Mouse (Mus musculus) hindbrain, embryonic 10.5 days (tissue): ENCODE measurements around the gene Slc37a3. TPM values are rescaled to one million over a fixed set of nuclear protein-coding genes. Genes with fewer than 3 reads are reported as not detected.
A peak's percentile ranks its signal among the peaks of the same experiment; 100 is the strongest.

Experiments
- DNase-seq: peaks from one replicate; pipeline ENCODE4 v3.0.0-alpha.2; 2017; ENCODE audit warnings: low spot score
- H3K27ac ChIP-seq: fragments of 300-500 bp; sonication (generic); 2 replicates; pipeline ENCODE4 v1.5.1; 2016; ENCODE audit warnings: mild to moderate bottlenecking, moderate library complexity
- H3K27me3 ChIP-seq: fragments of 300-500 bp; sonication (generic); 2 replicates; pipeline ENCODE4 v1.6.1; 2016; ENCODE audit warnings: mild to moderate bottlenecking; ENCODE audit not compliant: poor library complexity, insufficient read depth, severe bottlenecking
- H3K36me3 ChIP-seq: fragments of 300-500 bp; sonication (generic); 2 replicates; pipeline ENCODE4 v1.6.1; 2016; ENCODE audit warnings: mild to moderate bottlenecking, moderate library complexity
- H3K4me1 ChIP-seq: fragments of 300-500 bp; sonication (generic); replicated peaks from 2 replicates; pipeline ENCODE4 v1.6.1; 2016; ENCODE audit warnings: mild to moderate bottlenecking
- H3K4me3 ChIP-seq: fragments of 300-500 bp; sonication (generic); 2 replicates; pipeline ENCODE4 v1.5.1; 2016; ENCODE audit warnings: mild to moderate bottlenecking, moderate library complexity
- H3K9me3 ChIP-seq: fragments of 300-500 bp; sonication (generic); 2 replicates; pipeline ENCODE4 v1.6.1; 2016; ENCODE audit warnings: mild to moderate bottlenecking, moderate library complexity
- WGBS: fragments of 180-500 bp; shearing (Covaris S2); methylation state at CpG from one replicate; pipeline ENCODE4 v1.1.7; 2016; 5-methylcytosine and 5-hydroxymethylcytosine counted together
- polyA plus RNA-seq: library from polyadenylated mRNA; unstranded; fragments of >200 nt; fragmentation: Nextera tagmentation; extraction: Ambion mirVana; gene quantifications from 2 replicates; pipeline ENCODE4 v1.2.1, GENCODE M21; 2016

Slc37a3 gene
- polyA plus RNA-seq, 1 experiment from 2014 or later, result 51.5 TPM

DNA sequence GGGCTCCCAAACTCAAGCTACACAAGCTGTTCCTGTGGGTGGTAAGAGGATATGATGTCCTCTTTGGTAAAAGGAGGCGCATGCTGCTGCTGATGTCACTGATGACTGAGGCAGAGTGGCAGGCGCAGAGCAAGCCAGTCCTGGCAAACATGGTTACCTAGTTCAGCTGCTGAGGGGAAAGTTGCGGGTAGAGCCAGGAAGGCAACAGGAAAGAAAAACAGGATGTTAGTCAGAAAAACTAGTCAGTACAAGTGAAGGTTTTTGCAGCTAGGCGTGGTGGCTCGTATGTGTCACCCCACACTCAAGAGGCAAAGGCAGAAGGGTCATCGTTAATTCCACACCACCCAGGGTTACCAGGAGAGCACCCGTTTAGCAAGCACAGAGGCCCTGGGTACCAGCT is 43.3 kb downstream of the Slc37a3 start:
- Histone ChIP-seq H3K36me3 (peaks cover 79% of the 10 kb centered on the region), H3K4me3 (no peak overlapping the region), H3K27me3 (no peaks in the 10 kb centered on the region), H3K27ac (no peak overlapping the region), H3K9me3 (no peaks in the 10 kb centered on the region), H3K4me1 (0 out of 2 replicates have a peak, but pooled peaks cover 4% of the 10 kb centered on the region)
- 90% methylated on average over 7 of the region's 7 CpGs for WGBS
- DNase-seq, result no peak

DNA sequence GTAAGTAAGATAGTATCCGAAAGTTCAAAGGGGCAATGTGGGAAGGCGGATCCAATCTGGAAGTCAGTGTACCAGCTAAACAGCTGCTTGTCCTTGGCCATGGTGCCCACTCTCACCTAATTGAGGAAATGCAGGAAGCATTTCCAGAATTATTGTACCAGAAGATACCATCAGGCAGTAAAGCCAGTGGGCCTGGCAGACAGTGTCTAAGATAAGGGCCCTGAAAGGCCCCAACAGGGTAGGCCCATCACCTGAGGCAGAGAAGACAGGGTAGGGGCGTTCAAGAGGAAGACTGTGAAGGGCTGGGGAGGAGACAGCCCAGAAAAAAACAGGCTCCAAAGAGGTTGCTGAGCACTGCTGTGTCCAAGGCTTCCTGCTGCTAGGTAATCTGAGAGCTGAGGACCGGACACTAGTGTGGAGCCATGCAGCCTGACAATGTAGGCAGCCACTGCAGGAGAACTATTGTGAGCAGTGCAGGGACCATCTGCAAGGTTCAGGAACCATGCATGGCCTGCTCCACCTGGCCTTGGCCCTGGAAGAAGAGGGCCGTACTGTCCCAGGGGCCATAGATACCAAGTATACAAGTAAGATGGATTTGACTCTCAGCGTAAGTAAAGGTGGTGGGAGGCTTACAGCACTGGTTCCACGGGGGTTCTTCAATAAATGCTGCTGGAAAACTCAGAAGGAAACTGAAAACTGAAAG is 45.3 kb downstream of the Slc37a3 start:
- peaks cover 58% of the 10 kb centered on the region for H3K36me3 ChIP-seq

DNA sequence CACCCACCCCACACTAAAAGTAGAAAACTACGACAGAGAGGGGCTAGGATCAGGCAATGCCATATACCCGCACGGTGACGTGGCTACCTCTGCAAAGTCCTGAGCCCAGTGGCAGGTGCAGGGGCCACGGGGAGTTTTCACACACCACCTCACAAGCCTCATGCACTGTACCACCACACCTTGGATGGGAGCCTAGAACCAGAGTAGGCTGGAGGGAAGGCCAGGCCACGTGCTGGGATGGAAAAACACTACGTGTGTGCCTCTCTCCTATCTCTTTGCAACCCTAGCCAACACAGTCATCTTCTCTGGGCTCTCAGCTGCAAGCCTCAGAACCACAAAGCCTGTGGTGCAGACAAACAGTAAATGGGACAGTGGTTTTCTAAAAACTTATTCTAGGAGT is 46.5 kb downstream of the Slc37a3 start:
- H3K4me3 ChIP-seq, result no peak overlapping the region
- no peaks in the 10 kb centered on the region for H3K9me3 ChIP-seq
- H3K27ac ChIP-seq, result no peak overlapping the region
- WGBS, result 94% methylated on average over 7 of the region's 7 CpGs
- DNase-seq, result no peak
- no peaks in the 10 kb centered on the region for H3K4me1 ChIP-seq
- peaks cover 53% of the 10 kb centered on the region for H3K36me3 ChIP-seq
- H3K27me3 ChIP-seq, result no peaks in the 10 kb centered on the region

More for the DNA sequence above, 45.3 kb downstream of the Slc37a3 start:
- 0 out of 2 replicates have a peak, but pooled peaks cover 4% of the 10 kb centered on the region for H3K4me1 ChIP-seq
- 80% methylated on average over 7 of the region's 7 CpGs for WGBS
- DNase-seq, result no peak
- H3K4me3 ChIP-seq, result no peak overlapping the region
- H3K27me3 ChIP-seq, result no peaks in the 10 kb centered on the region
- no peak overlapping the region for H3K27ac ChIP-seq
- no peaks in the 10 kb centered on the region for H3K9me3 ChIP-seq

DNA sequence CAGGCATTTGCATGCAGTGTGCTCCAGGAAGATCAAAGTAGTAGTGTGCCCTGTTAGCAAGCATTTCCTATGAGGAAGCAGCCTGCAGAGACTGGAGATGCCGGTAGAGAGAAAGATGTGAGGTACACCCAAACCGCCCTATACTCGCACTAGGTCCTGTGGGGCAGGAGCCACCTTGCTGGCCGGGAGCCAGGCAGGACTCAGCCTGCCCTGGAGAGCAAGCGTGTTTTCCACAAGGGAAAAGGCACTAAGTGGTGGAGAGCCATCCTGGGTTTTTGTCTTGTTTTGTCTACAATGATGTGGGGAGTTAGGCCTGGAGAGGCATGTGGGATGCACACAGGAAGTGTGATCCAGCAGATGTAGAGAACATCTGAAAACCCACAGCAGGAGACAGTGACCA is 57.2 kb downstream of the Slc37a3 start:
- no peak for DNase-seq
- Histone ChIP-seq H3K4me3 (no peak overlapping the region), H3K27ac (no peak overlapping the region), H3K4me1 (no peaks in the 10 kb centered on the region), H3K27me3 (no peaks in the 10 kb centered on the region), H3K9me3 (peaks cover 4% of the 10 kb centered on the region; the same call in 1 of the 2 replicates), H3K36me3 (peaks cover 7% of the 10 kb centered on the region)
- 93% methylated on average over 5 of the region's 5 CpGs for WGBS

DNA sequence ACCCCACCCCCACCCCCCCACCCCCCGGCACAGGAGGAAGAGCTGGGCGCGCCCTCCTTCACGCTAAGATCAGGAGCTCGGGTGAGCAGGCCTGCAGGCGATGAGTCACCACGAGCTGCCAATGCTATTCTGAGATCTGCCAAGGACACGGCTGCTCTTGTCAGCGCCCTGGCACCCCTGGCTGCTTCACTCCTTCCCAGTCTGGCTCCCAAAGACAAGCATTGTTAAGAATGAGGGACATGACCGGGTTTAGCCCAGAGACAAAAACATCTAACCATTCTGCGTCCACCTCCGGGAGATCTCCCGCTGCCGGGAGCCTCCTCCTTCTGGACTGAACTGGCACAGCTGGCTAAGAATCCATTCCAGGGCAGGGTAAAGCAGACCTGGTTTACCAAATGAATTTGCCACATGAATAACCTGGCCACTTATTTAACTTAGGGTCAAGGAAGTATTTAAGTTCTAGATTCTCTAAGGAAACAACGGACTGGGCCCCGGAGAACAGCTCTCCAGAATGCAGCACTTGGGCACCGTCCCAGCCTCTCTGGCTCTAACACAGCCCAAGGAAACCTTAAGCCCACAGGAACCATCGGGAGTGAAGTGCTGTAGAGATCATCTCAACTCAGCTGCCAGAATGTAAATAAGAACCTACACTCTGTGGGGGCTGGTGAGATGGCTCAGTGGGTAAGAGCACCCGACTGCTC is 58.3 kb downstream of the Slc37a3 start:
- no peak overlapping the region for H3K27ac ChIP-seq
- H3K9me3 ChIP-seq, result no peaks in the 10 kb centered on the region
- 71% methylated on average over 19 of the region's 19 CpGs for WGBS
- H3K4me3 ChIP-seq, result no peak overlapping the region
- H3K36me3 ChIP-seq, result 0 out of 2 replicates have a peak, but pooled peaks cover 3% of the 10 kb centered on the region
- H3K4me1 ChIP-seq, result no peaks in the 10 kb centered on the region
- no peaks in the 10 kb centered on the region for H3K27me3 ChIP-seq
- DNase-seq, result no peak

DNA sequence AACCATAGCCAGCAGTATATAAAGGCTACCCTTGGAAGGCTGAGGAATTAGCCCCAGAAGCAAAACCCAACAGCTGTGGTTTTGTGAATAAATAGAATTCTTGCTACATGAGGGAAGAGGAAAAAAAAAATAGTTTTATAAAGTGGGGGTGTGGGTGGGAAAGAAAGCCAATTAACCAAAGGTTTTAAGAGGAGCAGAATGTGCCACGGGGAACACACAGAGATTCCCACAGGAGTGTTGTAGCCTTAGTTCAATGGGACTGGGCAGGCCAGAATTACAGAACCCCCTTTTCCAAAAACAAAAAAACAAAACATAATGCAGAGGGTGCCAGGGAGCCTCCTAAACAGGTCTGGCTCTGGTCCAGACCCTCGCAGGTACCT is 58.9 kb downstream of the Slc37a3 start:
- H3K27ac ChIP-seq, result no peak overlapping the region
- H3K4me3 ChIP-seq, result no peak overlapping the region
- H3K27me3 ChIP-seq, result no peaks in the 10 kb centered on the region
- no peaks in the 10 kb centered on the region for H3K36me3 ChIP-seq
- no peaks in the 10 kb centered on the region for H3K4me1 ChIP-seq
- WGBS, result 87% methylated on average over 2 of the region's 2 CpGs
- DNase-seq, result no peak
- no peaks in the 10 kb centered on the region for H3K9me3 ChIP-seq

DNA sequence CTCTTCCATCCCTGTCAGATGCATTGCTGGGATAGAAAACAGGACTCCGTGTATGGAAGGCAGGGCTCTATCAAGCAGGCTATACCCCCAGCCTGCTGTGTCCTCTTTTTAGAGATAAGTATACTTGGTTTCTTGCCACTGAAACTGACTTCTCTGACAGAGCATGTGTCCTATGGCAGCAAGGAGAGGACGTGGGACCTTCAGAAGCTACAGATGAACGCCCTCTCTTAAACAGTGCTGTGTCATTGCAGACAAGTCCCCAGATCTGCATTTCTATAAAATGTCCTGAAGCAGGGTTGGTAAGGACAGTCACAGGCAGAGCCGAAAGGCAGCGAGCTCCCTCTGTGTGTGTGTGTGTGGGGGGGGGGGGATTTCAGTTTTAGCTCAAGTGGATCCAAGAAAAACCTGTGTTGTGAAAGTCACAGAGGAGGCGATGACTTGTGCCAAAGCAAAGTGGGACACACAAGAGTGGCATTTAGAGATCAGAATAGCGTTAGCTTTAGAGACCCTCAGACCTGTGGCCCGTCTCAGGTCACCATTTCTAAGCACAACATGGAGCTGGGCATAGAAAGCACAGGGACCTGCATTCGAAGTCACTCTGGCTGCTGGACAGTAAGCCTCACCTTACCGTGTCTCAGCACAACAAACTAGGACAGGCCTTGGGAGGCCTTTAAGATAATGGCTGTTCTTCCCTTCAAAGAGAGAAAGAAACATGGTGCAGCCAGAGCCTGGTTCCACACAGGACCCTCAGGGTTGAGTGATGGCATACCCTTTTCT is 59.4 kb downstream of the Slc37a3 start:
- 86% methylated on average over 10 of the region's 10 CpGs for WGBS
- no peak for DNase-seq
- no peak overlapping the region for H3K4me3 ChIP-seq

DNA sequence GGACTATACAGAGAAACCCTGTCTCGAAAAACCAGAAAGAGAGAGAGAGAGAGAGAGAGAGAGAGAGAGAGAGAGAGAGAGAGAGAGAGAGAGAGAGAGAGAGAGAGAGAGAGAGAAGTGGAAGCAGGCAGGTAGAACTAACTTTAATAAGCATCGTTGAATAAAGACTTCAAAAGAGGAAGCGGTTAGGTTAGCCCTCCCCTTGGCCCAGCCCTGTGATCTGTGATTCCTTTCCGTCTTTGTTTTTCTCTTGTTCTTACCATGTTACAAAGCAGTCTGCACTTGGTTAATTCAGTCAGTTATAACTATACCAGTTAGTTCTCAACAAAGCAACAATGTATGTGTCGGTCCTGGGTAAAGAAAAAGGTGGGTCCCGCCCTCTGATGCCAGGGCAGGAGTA is 61.4 kb downstream of the Slc37a3 start:
- Histone ChIP-seq H3K36me3 (no peaks in the 10 kb centered on the region), H3K27me3 (no peaks in the 10 kb centered on the region), H3K4me3 (no peak overlapping the region), H3K9me3 (no peaks in the 10 kb centered on the region), H3K27ac (no peak overlapping the region), H3K4me1 (no peaks in the 10 kb centered on the region)
- 87% methylated on average over 6 of the region's 6 CpGs for WGBS
- DNase-seq, result no peak

More for the DNA sequence above, 59.4 kb downstream of the Slc37a3 start:
- Histone ChIP-seq H3K27me3 (no peaks in the 10 kb centered on the region), H3K36me3 (no peaks in the 10 kb centered on the region), H3K9me3 (no peaks in the 10 kb centered on the region), H3K27ac (no peak overlapping the region), H3K4me1 (no peaks in the 10 kb centered on the region)

DNA sequence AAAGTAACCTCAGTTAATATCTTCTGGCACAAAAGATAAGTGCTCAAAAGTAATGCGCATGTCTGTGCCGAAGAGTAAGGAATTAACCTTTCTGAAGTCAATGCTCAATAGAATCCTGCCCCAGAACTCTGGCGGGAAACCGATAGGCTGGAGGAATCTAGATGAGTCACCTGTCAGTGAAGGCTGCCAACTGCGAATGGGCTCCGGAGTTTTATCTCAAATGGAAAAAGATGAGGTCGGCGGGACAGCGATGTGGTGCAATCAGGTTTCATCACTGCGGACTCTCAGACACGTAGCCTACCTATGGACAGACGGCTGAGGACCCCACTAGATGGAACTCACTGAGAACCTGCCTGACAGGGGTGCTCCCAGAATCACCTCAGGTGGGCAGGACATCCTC is 63.0 kb downstream of the Slc37a3 start:
- 92% methylated on average over 12 of the region's 12 CpGs for WGBS
- Histone ChIP-seq H3K27ac (no peak overlapping the region), H3K9me3 (no peaks in the 10 kb centered on the region), H3K4me3 (no peak overlapping the region), H3K4me1 (no peaks in the 10 kb centered on the region), H3K27me3 (no peaks in the 10 kb centered on the region), H3K36me3 (no peaks in the 10 kb centered on the region)
- no peak for DNase-seq

DNA sequence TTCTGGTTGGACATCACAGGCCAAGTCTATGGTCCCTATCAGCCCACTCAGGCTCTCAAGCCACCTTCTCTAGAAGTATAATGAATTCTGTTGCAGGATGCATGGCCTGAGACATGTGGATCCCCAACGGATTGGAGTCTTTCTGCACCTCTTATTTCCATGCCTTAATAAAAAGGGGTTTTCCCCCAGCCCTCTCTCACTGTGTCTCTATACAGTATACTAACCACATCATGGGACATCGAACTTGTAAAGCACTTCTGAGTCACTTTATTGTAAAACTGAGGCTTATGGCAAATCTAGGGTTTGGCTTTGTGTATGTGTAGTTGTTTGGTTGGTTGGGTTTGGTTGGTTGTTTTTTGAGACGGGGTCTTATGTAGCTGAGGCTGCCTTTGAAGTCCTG is 65.7 kb downstream of the Slc37a3 start:
- Histone ChIP-seq H3K27ac (no peak overlapping the region), H3K27me3 (no peaks in the 10 kb centered on the region), H3K9me3 (no peaks in the 10 kb centered on the region), H3K4me3 (no peak overlapping the region), H3K4me1 (no peaks in the 10 kb centered on the region), H3K36me3 (no peaks in the 10 kb centered on the region)
- 88% methylated on average over 3 of the region's 3 CpGs for WGBS
- DNase-seq, result no peak

DNA sequence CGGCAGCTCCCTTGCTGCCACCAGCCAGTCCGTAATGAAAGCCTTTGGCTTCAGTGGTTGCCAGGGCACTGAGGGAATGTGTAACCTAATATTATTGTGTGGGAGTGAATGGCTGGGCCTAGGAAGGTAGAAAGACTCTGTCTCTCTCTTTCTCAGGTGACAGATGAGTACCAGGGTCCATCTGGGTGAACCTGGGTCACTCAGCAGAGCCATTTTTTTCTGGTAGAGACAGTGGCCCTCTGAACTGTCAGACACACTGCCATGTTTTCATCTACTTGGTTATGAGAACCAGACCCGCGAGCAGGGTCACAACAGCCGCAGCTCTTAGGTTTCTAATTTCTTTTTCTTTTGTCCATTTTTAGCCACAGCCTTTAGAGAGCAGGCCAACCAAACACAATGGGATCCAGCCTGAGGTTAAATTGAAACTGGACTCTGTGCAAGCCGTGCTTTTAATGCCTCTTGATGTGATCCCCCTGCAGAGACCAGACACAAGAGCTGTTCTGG is 73.1 kb downstream of the Slc37a3 start:
- Histone ChIP-seq H3K27me3 (no peaks in the 10 kb centered on the region), H3K4me3 (no peak overlapping the region), H3K27ac (peak overlapping the region; percentile 75), H3K9me3 (no peaks in the 10 kb centered on the region), H3K36me3 (no peaks in the 10 kb centered on the region), H3K4me1 (peaks cover 34% of the 10 kb centered on the region)
- 9% methylated on average over 6 of the region's 6 CpGs for WGBS
- DNase-seq, result peak; percentile 53

DNA sequence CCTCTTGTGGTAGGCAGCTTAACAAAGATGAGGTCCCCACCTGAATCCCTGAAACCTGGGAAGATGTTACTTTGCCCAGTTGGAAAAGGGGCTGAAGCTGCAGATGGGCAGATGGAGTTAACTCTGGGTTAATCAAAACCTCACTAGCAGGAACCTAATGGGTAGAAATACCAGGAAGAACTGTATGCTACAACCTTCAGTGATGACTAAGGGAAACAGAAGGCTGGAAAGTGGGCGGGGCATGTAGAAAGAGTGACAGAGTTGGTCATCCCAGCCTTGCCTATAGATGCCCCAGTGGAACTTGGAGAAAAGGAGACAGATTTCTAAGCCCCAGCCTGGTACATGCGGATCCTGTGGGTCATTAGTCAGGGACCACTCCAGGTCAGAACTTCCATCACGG is 76.0 kb downstream of the Slc37a3 start:
- no peak for DNase-seq
- H3K36me3 ChIP-seq, result no peaks in the 10 kb centered on the region
- WGBS, result 87% methylated on average over 3 of the region's 3 CpGs
- no peaks in the 10 kb centered on the region for H3K9me3 ChIP-seq
- no peak overlapping the region for H3K4me3 ChIP-seq
- no peak overlapping the region for H3K27ac ChIP-seq
- peaks cover 34% of the 10 kb centered on the region for H3K4me1 ChIP-seq
- H3K27me3 ChIP-seq, result no peaks in the 10 kb centered on the region

DNA sequence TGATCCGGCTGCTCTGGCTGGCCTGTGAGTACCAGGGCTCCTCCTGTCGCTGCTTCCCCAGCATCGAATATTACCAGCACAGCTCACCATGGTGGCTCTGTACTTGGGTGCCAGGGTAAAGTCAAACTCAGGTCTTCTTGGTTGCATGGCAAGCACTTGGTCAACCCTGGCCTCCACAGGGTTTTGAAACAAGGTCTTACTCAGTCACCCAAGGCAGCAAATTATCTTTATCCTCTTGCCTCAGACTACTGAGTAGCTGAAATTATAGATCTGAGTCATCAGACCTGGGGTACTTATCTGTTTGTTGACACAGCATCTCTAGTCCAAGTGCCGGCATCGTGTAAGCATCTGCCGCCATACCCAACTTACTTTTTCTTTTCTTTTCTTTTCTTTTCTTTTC is 80.4 kb downstream of the Slc37a3 start:
- Histone ChIP-seq H3K27ac (no peak overlapping the region), H3K27me3 (no peaks in the 10 kb centered on the region), H3K4me3 (no peak overlapping the region), H3K36me3 (no peaks in the 10 kb centered on the region), H3K4me1 (peaks cover 20% of the 10 kb centered on the region), H3K9me3 (no peaks in the 10 kb centered on the region)
- 93% methylated on average over 6 of the region's 6 CpGs for WGBS
- DNase-seq, result no peak
